Mouse (Mus musculus) kidney, embryonic 14.5 days (tissue): ENCODE data around the gene Hsd3b4. TPM values are rescaled to one million over a fixed set of nuclear protein-coding genes. Genes with fewer than 3 reads are reported as not detected.
"Not testable (repeated sequence)": the region's sequence is repeated elsewhere in the genome, so short reads cannot be mapped to it uniquely, and the experiment has no call there.

ENCODE experiments used
- ATAC-seq: fragments of 200-750 bp; cut with Nextera tagmentation; 2 replicates; pipeline ENCODE4 v1.8.0; 2017; ENCODE audit warnings: moderate number of reproducible peaks, mild to moderate bottlenecking, moderate TSS enrichment, moderate library complexity; ENCODE audit not compliant: low FRiP score, low TSS enrichment
- H3K27ac ChIP-seq: fragments of 300-500 bp; sonication (generic); 2 replicates; pipeline ENCODE4 v1.5.1; 2014; ENCODE audit warnings: low read depth, mild to moderate bottlenecking, low read length, moderate library complexity, mixed read lengths
- H3K27me3 ChIP-seq: fragments of 300-500 bp; sonication (generic); 2 replicates; pipeline ENCODE4 v1.6.1; 2014; ENCODE audit warnings: mild to moderate bottlenecking, low read length; ENCODE audit not compliant: control insufficient read depth, insufficient read depth
- H3K36me3 ChIP-seq: fragments of 300-500 bp; sonication (generic); 2 replicates; pipeline ENCODE4 v1.6.1; 2014; ENCODE audit warnings: low read length, mixed read lengths; ENCODE audit not compliant: control insufficient read depth, insufficient read depth
- H3K4me1 ChIP-seq: fragments of 300-500 bp; sonication (generic); 2 replicates; pipeline ENCODE4 v1.6.1; 2014; ENCODE audit warnings: low read length, mixed read lengths; ENCODE audit not compliant: control insufficient read depth, insufficient read depth
- H3K4me2 ChIP-seq: fragments of 300-500 bp; sonication (generic); replicated peaks from 2 replicates; pipeline ENCODE4 v1.6.1; 2014; ENCODE audit warnings: low read depth, mild to moderate bottlenecking, low read length
- H3K4me3 ChIP-seq: fragments of 300-500 bp; sonication (generic); 2 replicates; pipeline ENCODE4 v1.5.1; 2014; ENCODE audit warnings: mild to moderate bottlenecking, low read length
- H3K9ac ChIP-seq: fragments of 300-500 bp; sonication (generic); 2 replicates; pipeline ENCODE4 v1.6.1; 2014; ENCODE audit warnings: low read depth, mild to moderate bottlenecking, low read length, moderate library complexity
- H3K9me3 ChIP-seq: fragments of 300-500 bp; sonication (generic); 2 replicates; pipeline ENCODE4 v1.6.1; 2016; ENCODE audit warnings: low read length; ENCODE audit not compliant: control insufficient read depth
- WGBS: fragments of 180-500 bp; shearing (Covaris S2); extraction: QIAGEN DNeasy Blood & Tissue Kit; methylation state at CpG from one replicate; pipeline ENCODE4 v1.1.7; 2014; 5-methylcytosine and 5-hydroxymethylcytosine counted together
- polyA plus RNA-seq: library from polyadenylated mRNA; unstranded; fragments of >200 nt; fragmentation: Nextera tagmentation; extraction: Ambion mirVana; gene quantifications from 2 replicates; pipeline ENCODE4 v1.2.1, GENCODE M21; 2014

The Hsd3b4 gene
- 7.7 and 9.1 TPM in 2 replicates for polyA plus RNA-seq

- H3K4me2 ChIP-seq, H3K4me1 ChIP-seq, H3K27ac ChIP-seq, H3K9ac ChIP-seq, H3K36me3 ChIP-seq, H3K4me3 ChIP-seq, H3K27me3 ChIP-seq, H3K9me3 ChIP-seq, ATAC-seq: not testable (repeated sequence)
- no CpG with 5 or more reads among the region's 1 CpGs for WGBS
Observed at GRCm38 (mm10) chr3:98510414-98510813, at the start of gene Hsd3b4. TSS of gene Hsd3b4 (minus strand) at chr3:98510514.

- not testable (repeated sequence) for H3K9ac ChIP-seq, H3K4me3 ChIP-seq, H3K36me3 ChIP-seq, H3K4me1 ChIP-seq, H3K9me3 ChIP-seq, H3K27me3 ChIP-seq, H3K27ac ChIP-seq, H3K4me2 ChIP-seq, ATAC-seq
- no CpG with 5 or more reads among the region's 1 CpGs for WGBS
Observed at GRCm38 (mm10) chr3:98550832-98551231, 40.5 kb upstream of the Hsd3b4 start.

GRCm38 (mm10) chr3:98550215-98550614 is 39.9 kb upstream of the Hsd3b4 start:
- WGBS = no CpG with 5 or more reads among the region's 2 CpGs
- H3K27ac ChIP-seq, H3K27me3 ChIP-seq, H3K9ac ChIP-seq, H3K4me3 ChIP-seq, H3K4me2 ChIP-seq, H3K4me1 ChIP-seq, H3K36me3 ChIP-seq, H3K9me3 ChIP-seq: not testable (repeated sequence)
- ATAC-seq = peak; percentile 41; the same call in 1 of the 2 replicates

GRCm38 (mm10) chr3:98548495-98548894 is 38.2 kb upstream of the Hsd3b4 start:
- not testable (repeated sequence) for H3K27me3 ChIP-seq, H3K4me1 ChIP-seq, H3K9ac ChIP-seq, H3K4me3 ChIP-seq, H3K36me3 ChIP-seq, H3K4me2 ChIP-seq, H3K27ac ChIP-seq, H3K9me3 ChIP-seq
- 60% methylated on average over 1 of the region's 1 CpGs for WGBS
- peak; percentile 87 for ATAC-seq

- not testable (repeated sequence) for H3K27me3 ChIP-seq, H3K9ac ChIP-seq, H3K9me3 ChIP-seq, H3K4me2 ChIP-seq, H3K4me3 ChIP-seq, H3K36me3 ChIP-seq, H3K4me1 ChIP-seq, H3K27ac ChIP-seq
- ATAC-seq = peak; percentile 82
Observed at GRCm38 (mm10) chr3:98547641-98548040, 37.3 kb upstream of the Hsd3b4 start.

GRCm38 (mm10) chr3:98524978-98525377 is 14.7 kb upstream of the Hsd3b4 start:
- not testable (repeated sequence) for H3K4me2 ChIP-seq, H3K27ac ChIP-seq, H3K9ac ChIP-seq, H3K27me3 ChIP-seq, H3K9me3 ChIP-seq, H3K4me3 ChIP-seq, ATAC-seq, H3K36me3 ChIP-seq, H3K4me1 ChIP-seq

- H3K4me1 ChIP-seq, H3K4me3 ChIP-seq, H3K36me3 ChIP-seq, H3K9me3 ChIP-seq, H3K27me3 ChIP-seq, H3K4me2 ChIP-seq, H3K27ac ChIP-seq, ATAC-seq, H3K9ac ChIP-seq: not testable (repeated sequence)
- WGBS = no CpG with 5 or more reads among the region's 1 CpGs
Observed at GRCm38 (mm10) chr3:98524552-98524951, 14.2 kb upstream of the Hsd3b4 start.

- H3K4me2 ChIP-seq, H3K27ac ChIP-seq, H3K9me3 ChIP-seq, H3K27me3 ChIP-seq, ATAC-seq, H3K36me3 ChIP-seq, H3K9ac ChIP-seq, H3K4me1 ChIP-seq, H3K4me3 ChIP-seq: not testable (repeated sequence)
- WGBS = 36% methylated on average over 1 of the region's 2 CpGs
Observed at GRCm38 (mm10) chr3:98522779-98523178, 12.5 kb upstream of the Hsd3b4 start.

GRCm38 (mm10) chr3:98507229-98507628 is 3.1 kb downstream of the Hsd3b4 start:
- ATAC-seq, H3K9me3 ChIP-seq: not testable (repeated sequence)

GRCm38 (mm10) chr3:98497401-98497800 is 12.9 kb downstream of the Hsd3b4 start:
- not testable (repeated sequence) for H3K36me3 ChIP-seq, H3K4me3 ChIP-seq, H3K4me2 ChIP-seq, H3K27me3 ChIP-seq, H3K9me3 ChIP-seq, H3K27ac ChIP-seq, ATAC-seq, H3K9ac ChIP-seq, H3K4me1 ChIP-seq

More at GRCm38 (mm10) chr3:98507229-98507628, 3.1 kb downstream of the Hsd3b4 start:
- not testable (repeated sequence) for H3K4me3 ChIP-seq, H3K9ac ChIP-seq, H3K27me3 ChIP-seq, H3K36me3 ChIP-seq, H3K4me2 ChIP-seq, H3K27ac ChIP-seq, H3K4me1 ChIP-seq
- no CpG with 5 or more reads among the region's 5 CpGs for WGBS
